Mouse (Mus musculus) c-Kit-positive CD71-positive TER-119-positive erythroid progenitor cells, embryonic 14.5 days (primary cell): Measurements from ENCODE around the gene Arfgap3.
"Not testable (repeated sequence)": the region's sequence is repeated elsewhere in the genome, so short reads cannot be mapped to it uniquely, and the experiment has no call there.

Source experiments
- DNase-seq: peaks from one replicate; pipeline ENCODE4 v3.0.0-alpha.2; 2013; ENCODE audit warnings: low spot score

Arfgap3 gene

GRCm38 (mm10) chr15:83293706-83294645, 56.1 kb downstream of the Arfgap3 start:
- no peak for DNase-seq

GRCm38 (mm10) chr15:83293144-83293543, 56.9 kb downstream of the Arfgap3 start:
- DNase-seq, result no peak

- DNase-seq, result no peak
Measured at GRCm38 (mm10) chr15:83292261-83293056, 57.6 kb downstream of the Arfgap3 start.

- DNase-seq, result no peak
Measured at GRCm38 (mm10) chr15:83290899-83291298, 59.1 kb downstream of the Arfgap3 start.

- no peak for DNase-seq
Measured at GRCm38 (mm10) chr15:83284828-83285227, 65.2 kb downstream of the Arfgap3 start.

- DNase-seq, result no peak
Measured at GRCm38 (mm10) chr15:83282397-83282796, 67.7 kb downstream of the Arfgap3 start.

- no peak for DNase-seq
Measured at GRCm38 (mm10) chr15:83281303-83281702, 68.7 kb downstream of the Arfgap3 start.

GRCm38 (mm10) chr15:83278579-83278978, 71.5 kb downstream of the Arfgap3 start:
- DNase-seq, result no peak

- DNase-seq, result no peak
Measured at GRCm38 (mm10) chr15:83277451-83277850, 72.6 kb downstream of the Arfgap3 start.

- DNase-seq, result not testable (repeated sequence)
Measured at GRCm38 (mm10) chr15:83274237-83274636, 75.8 kb downstream of the Arfgap3 start.

- no peak for DNase-seq
Measured at GRCm38 (mm10) chr15:83273017-83273416, 77.0 kb downstream of the Arfgap3 start.

GRCm38 (mm10) chr15:83271221-83271620, 78.8 kb downstream of the Arfgap3 start:
- DNase-seq, result not testable (repeated sequence)

- not testable (repeated sequence) for DNase-seq
Measured at GRCm38 (mm10) chr15:83269985-83270384, 80.1 kb downstream of the Arfgap3 start.

- DNase-seq, result not testable (repeated sequence)
Measured at GRCm38 (mm10) chr15:83268428-83268827, 81.6 kb downstream of the Arfgap3 start.

GRCm38 (mm10) chr15:83265269-83265668, 84.8 kb downstream of the Arfgap3 start:
- no peak for DNase-seq

- no peak for DNase-seq
Measured at GRCm38 (mm10) chr15:83263405-83263804, 86.6 kb downstream of the Arfgap3 start.

GRCm38 (mm10) chr15:83257906-83258305, 92.1 kb downstream of the Arfgap3 start:
- no peak for DNase-seq

GRCm38 (mm10) chr15:83256491-83256890, 93.6 kb downstream of the Arfgap3 start:
- DNase-seq, result no peak

GRCm38 (mm10) chr15:83255944-83256343, 94.1 kb downstream of the Arfgap3 start:
- no peak for DNase-seq

GRCm38 (mm10) chr15:83255191-83255782, 94.8 kb downstream of the Arfgap3 start:
- DNase-seq, result no peak

- DNase-seq, result peak; percentile 30
Measured at GRCm38 (mm10) chr15:83254372-83255070, 95.5 kb downstream of the Arfgap3 start.

- DNase-seq, result no peak
Measured at GRCm38 (mm10) chr15:83252060-83252459, 98.0 kb downstream of the Arfgap3 start.
